Mouse (Mus musculus): ENCODE results near the gene Zcchc3. TPM values are rescaled to one million over a fixed set of nuclear protein-coding genes. Genes with fewer than 3 reads are reported as not detected.
"Not testable (repeated sequence)": the region's sequence is repeated elsewhere in the genome, so short reads cannot be mapped to it uniquely, and the experiment has no call there.

The Zcchc3 gene
- polyA plus RNA-seq, 1 experiment from 2014 or later, result 14.8 TPM

- 83% methylated on average over 2 of the region's 2 CpGs for WGBS
- DNase-seq (ENCODE audit: low spot score); H3K4me1 ChIP-seq (replicated peaks; ENCODE audit: control insufficient read depth, insufficient read depth); ATAC-seq (ENCODE audit: low FRiP score, low TSS enrichment); H3K9ac ChIP-seq (ENCODE audit: low read length); H3K36me3 ChIP-seq (ENCODE audit: control insufficient read depth, insufficient read depth, low read length); H3K4me3 ChIP-seq (ENCODE audit: low read depth, low read length); H3K4me2 ChIP-seq (replicated peaks; ENCODE audit: low read depth); H3K27ac ChIP-seq (replicated peaks); H3K9me3 ChIP-seq (ENCODE audit: control insufficient read depth, low read length); H3K27me3 ChIP-seq (ENCODE audit: control insufficient read depth, insufficient read depth, low read length): not testable (repeated sequence)
- peak; percentile 40 for TF ChIP-seq CTCF (IDR thresholded peaks at IDR 0.05; ENCODE audit: low read depth)
Measured at GRCm38 (mm10) chr2:152428481-152428880, 13.7 kb upstream of the Zcchc3 start.

- H3K9me3 ChIP-seq (ENCODE audit: control insufficient read depth, low read length), result no peaks in the 10 kb centered on the region
- peak overlapping the region; percentile 21; the same call in 1 of the 2 replicates for H3K4me2 ChIP-seq (replicated peaks; ENCODE audit: low read depth)
- WGBS, result 7% methylated on average over 12 of the region's 12 CpGs
- H3K36me3 ChIP-seq (ENCODE audit: control insufficient read depth, insufficient read depth, low read length), result no peaks in the 10 kb centered on the region
- ATAC-seq (ENCODE audit: low FRiP score, low TSS enrichment) (no peak), DNase-seq (ENCODE audit: low spot score) (no peak)
- no peaks in the 10 kb centered on the region for H3K4me1 ChIP-seq (replicated peaks; ENCODE audit: control insufficient read depth, insufficient read depth)
- no peak overlapping the region for H3K4me3 ChIP-seq (ENCODE audit: low read depth, low read length)
- no peak overlapping the region for H3K27ac ChIP-seq (replicated peaks)
- TF ChIP-seq CTCF (IDR thresholded peaks at IDR 0.05; ENCODE audit: low read depth), result no peak
- no peak for TF ChIP-seq EP300 (optimal IDR thresholded peaks at IDR 0.05)
- no peak overlapping the region for H3K9ac ChIP-seq (ENCODE audit: low read length)
- no peaks in the 10 kb centered on the region for H3K27me3 ChIP-seq (ENCODE audit: control insufficient read depth, insufficient read depth, low read length)
Measured at GRCm38 (mm10) chr2:152427493-152427892, 12.7 kb upstream of the Zcchc3 start.

GRCm38 (mm10) chr2:152415786-152416185 lies 959 bp upstream of the Zcchc3 start:
- H3K9me3 ChIP-seq (ENCODE audit: control insufficient read depth, low read length), result no peaks in the 10 kb centered on the region
- no peak for TF ChIP-seq EP300 (optimal IDR thresholded peaks at IDR 0.05)
- no peak for TF ChIP-seq CTCF (IDR thresholded peaks at IDR 0.05; ENCODE audit: low read depth)
- H3K4me1 ChIP-seq (replicated peaks; ENCODE audit: control insufficient read depth, insufficient read depth), result 0 out of 2 replicates have a peak, but pooled peaks cover 3% of the 10 kb centered on the region
- H3K36me3 ChIP-seq (ENCODE audit: control insufficient read depth, insufficient read depth, low read length), result no peaks in the 10 kb centered on the region
- H3K4me2 ChIP-seq (replicated peaks; ENCODE audit: low read depth), result 0 out of 2 replicates have a peak overlapping the region, but pooled peaks have one; percentile 79
- H3K9ac ChIP-seq (ENCODE audit: low read length), result no peak overlapping the region
- H3K27ac ChIP-seq (replicated peaks), result peak overlapping the region; percentile 98
- ATAC-seq (ENCODE audit: low FRiP score, low TSS enrichment), result no peak
- DNase-seq (ENCODE audit: low spot score), result no peak
- H3K27me3 ChIP-seq (ENCODE audit: control insufficient read depth, insufficient read depth, low read length), result no peaks in the 10 kb centered on the region
- no peak overlapping the region for H3K4me3 ChIP-seq (ENCODE audit: low read depth, low read length)
- 92% methylated on average over 3 of the region's 3 CpGs for WGBS

- Histone ChIP-seq H3K27me3 (ENCODE audit: control insufficient read depth, insufficient read depth, low read length) (no peaks in the 10 kb centered on the region), H3K27ac (replicated peaks) (peak within 1 kb of the TSS; percentile 98), H3K9ac (ENCODE audit: low read length) (peak within 1 kb of the TSS; percentile 94), H3K36me3 (ENCODE audit: control insufficient read depth, insufficient read depth, low read length) (no peaks in the 10 kb centered on the region), H3K4me1 (replicated peaks; ENCODE audit: control insufficient read depth, insufficient read depth) (peaks cover 3% of the 10 kb centered on the region; the same call in 1 of the 2 replicates), H3K4me3 (ENCODE audit: low read depth, low read length) (peak within 1 kb of the TSS; percentile 96), H3K9me3 (ENCODE audit: control insufficient read depth, low read length) (no peaks in the 10 kb centered on the region), H3K4me2 (replicated peaks; ENCODE audit: low read depth) (peak within 1 kb of the TSS; percentile 79)
- no peak for TF ChIP-seq CTCF (IDR thresholded peaks at IDR 0.05; ENCODE audit: low read depth)
- no peak for TF ChIP-seq EP300 (optimal IDR thresholded peaks at IDR 0.05)
- ATAC-seq (ENCODE audit: low FRiP score, low TSS enrichment), result no peak
- WGBS, result 19% methylated on average over 4 of the region's 4 CpGs
- DNase-seq (ENCODE audit: low spot score), result no peak
Measured at GRCm38 (mm10) chr2:152415287-152415686, 460 bp upstream of the Zcchc3 start, which contains the start of gene 6820408C15Rik. 6820408C15Rik (plus strand) TSS chr2:152415587.

- H3K27me3 ChIP-seq (ENCODE audit: control insufficient read depth, insufficient read depth, low read length), result no peaks in the 10 kb centered on the region
- peak overlapping the region; percentile 96 for H3K4me3 ChIP-seq (ENCODE audit: low read depth, low read length)
- peak overlapping the region; percentile 98 for H3K27ac ChIP-seq (replicated peaks)
- H3K9me3 ChIP-seq (ENCODE audit: control insufficient read depth, low read length), result no peaks in the 10 kb centered on the region
- DNase-seq (ENCODE audit: low spot score), result peak; percentile 49
- H3K4me1 ChIP-seq (replicated peaks; ENCODE audit: control insufficient read depth, insufficient read depth), result peaks cover 3% of the 10 kb centered on the region
- WGBS, result under 1% methylated on average over 79 of the region's 86 CpGs
- ATAC-seq (ENCODE audit: low FRiP score, low TSS enrichment), result peak; percentile 10; the same call in 1 of the 2 replicates
- no peak for TF ChIP-seq CTCF (IDR thresholded peaks at IDR 0.05; ENCODE audit: low read depth)
- no peak for TF ChIP-seq EP300 (optimal IDR thresholded peaks at IDR 0.05)
- peak overlapping the region; percentile 94 for H3K9ac ChIP-seq (ENCODE audit: low read length)
- H3K36me3 ChIP-seq (ENCODE audit: control insufficient read depth, insufficient read depth, low read length), result no peaks in the 10 kb centered on the region
- H3K4me2 ChIP-seq (replicated peaks; ENCODE audit: low read depth), result peak overlapping the region; percentile 79
Measured at GRCm38 (mm10) chr2:152413765-152414584, 852 bp downstream of the Zcchc3 start.

All from stomach, postnatal 0 days (tissue).